Mouse (Mus musculus) left cerebral cortex, adult 8-10 months (tissue): ENCODE measurements around the gene Gm8300. TPM values are rescaled to one million over a fixed set of nuclear protein-coding genes. Genes with fewer than 3 reads are reported as not detected.
"Not testable (repeated sequence)": the region's sequence is repeated elsewhere in the genome, so short reads cannot be mapped to it uniquely, and the experiment has no call there.

ENCODE experiments used
- DNase-seq, 2 experiments: peaks; one replicate each; pipeline ENCODE4 v3.0.0; 2022; ENCODE audit warnings: low spot score in 2 of 2
- total RNA-seq, 4 experiments: library from RNA; stranded (reverse); gene quantifications; 2 replicates each; pipeline ENCODE4 v1.2.4; 2022

Gm8300 gene
- total RNA-seq: not detected

- not testable (repeated sequence) for DNase-seq
These were observed at the start of gene Gm8300 for GRCm38 (mm10) chr12:87514016-87514415. TSS of gene Gm8300 (plus strand) at chr12:87514316.

- no peak for DNase-seq
These were observed 49.3 kb upstream of the Gm8300 start for GRCm38 (mm10) chr12:87464678-87465297.

GRCm38 (mm10) chr12:87470263-87471136, 43.6 kb upstream of the Gm8300 start:
- no peak for DNase-seq

GRCm38 (mm10) chr12:87471421-87471963, 42.6 kb upstream of the Gm8300 start:
- DNase-seq: peak in 1 of 2 experiments; percentile 36

GRCm38 (mm10) chr12:87471964-87472786, 41.9 kb upstream of the Gm8300 start, which contains the start of gene Snw1:
TSS of gene Snw1 (minus strand) at chr12:87472274.
- peak; percentile 89 to 94 for DNase-seq

- DNase-seq: no peak
These were observed 39.4 kb upstream of the Gm8300 start for GRCm38 (mm10) chr12:87474756-87475155.

GRCm38 (mm10) chr12:87482482-87482881, 31.6 kb upstream of the Gm8300 start:
- not testable (repeated sequence) for DNase-seq

GRCm38 (mm10) chr12:87488683-87489082, 25.4 kb upstream of the Gm8300 start:
- not testable (repeated sequence) for DNase-seq

- DNase-seq: not testable (repeated sequence)
These were observed 19.7 kb upstream of the Gm8300 start, which contains the start of gene Gm5788 for GRCm38 (mm10) chr12:87494421-87494820. TSS of gene Gm5788 (plus strand) at chr12:87494721.

- DNase-seq: not testable (repeated sequence)
These were observed 5.5 kb downstream of the Gm8300 start for GRCm38 (mm10) chr12:87519616-87520015.

- no peak for DNase-seq
These were observed 29.8 kb downstream of the Gm8300 start for GRCm38 (mm10) chr12:87543927-87544326.

- not testable (repeated sequence) for DNase-seq
These were observed 36.5 kb downstream of the Gm8300 start for GRCm38 (mm10) chr12:87550628-87551027.

Other genes starting within 250 kb of the Gm8300 start
- 10 to 100 TPM; 50.5 to 60.0 (median 57.6) TPM for gene Vipas39, start 248.1 kb upstream of the Gm8300 start, total RNA-seq
- 100 to 1,000 TPM; 129 to 167 (median 149) TPM for gene Ahsa1, start 247.8 kb upstream of the Gm8300 start, total RNA-seq
- under 1 TPM; 0.32 to 0.91 (median 0.54) TPM for gene Ism2, start 214.6 kb upstream of the Gm8300 start, total RNA-seq
- 10 to 100 TPM; 27.6 to 37.0 (median 32.7) TPM for gene Sptlc2, start 126.0 kb upstream of the Gm8300 start, total RNA-seq
- 100 to 1,000 TPM; 101 to 134 (median 108) TPM for gene Slirp, start 70.4 kb upstream of the Gm8300 start, total RNA-seq
- gene Alkbh1, start 70.3 kb upstream of the Gm8300 start, total RNA-seq: 10 to 100 TPM; 18.8 to 22.9 (median 19.0) TPM
- 10 to 100 TPM; 65.5 to 74.1 (median 70.7) TPM for gene Snw1, start 42.0 kb upstream of the Gm8300 start, total RNA-seq
- not detected for gene Gm5788, start 19.6 kb upstream of the Gm8300 start, total RNA-seq
- not detected for gene Oog1, start 88.4 kb downstream of the Gm8300 start, total RNA-seq
- gene Gm4027, start 104.6 kb downstream of the Gm8300 start, total RNA-seq: not detected
- not detected for gene Gm16381, start 130.3 kb downstream of the Gm8300 start, total RNA-seq